Comparison of ENCODE assay signal across 31 mouse cellular contexts in genomic region chr3:136349690-136350089, GRCm38 (mm10). TPM values are rescaled to one million over a fixed set of nuclear protein-coding genes. Genes with fewer than 3 reads are reported as not detected.
A peak's percentile ranks its signal among the peaks of the same experiment; 100 is the strongest.
DNase-seq lines count a peak whose midpoint lies in the region; ATAC-seq and TF ChIP-seq lines count a peak whose summit lies in the region.
"Had no signal": no experiment of that assay in that cellular context is flagged by ENCODE, and none has a peak within 500 bp of the region (broad histone marks: within the 10 kb centered on the region; RNA-seq: fewer than 3 reads in every experiment).

No protein-coding gene starts in this region.

- H3K27ac ChIP-seq in forebrain, embryonic 15.5 days (replicated peaks): no peak overlapping the region
- H3K27ac ChIP-seq: embryonic facial prominence, embryonic 10.5 days; embryonic facial prominence, embryonic 13.5 days; forebrain, embryonic 12.5 days; heart, embryonic 15.5 days; hindbrain, embryonic 10.5 days; hindbrain, embryonic 13.5 days; hindbrain, postnatal 0 days had no signal

- H3K4me3 ChIP-seq in lung, adult 2 months (replicated peaks; ENCODE audit: extremely low read depth, low read depth, low read length): no peak overlapping the region
- H3K4me3 ChIP-seq in forebrain, embryonic 15.5 days: no peak overlapping the region
- H3K4me3 ChIP-seq: embryonic facial prominence, embryonic 10.5 days; embryonic facial prominence, embryonic 13.5 days; erythroblast, embryonic 14.5 days; forebrain, embryonic 12.5 days; heart, embryonic 12.5 days; heart, embryonic 15.5 days; hindbrain, embryonic 10.5 days; hindbrain, embryonic 13.5 days had no signal

- no peaks in the 10 kb centered on the region for H3K27me3 ChIP-seq in splenic B cell, adult 2 months (ENCODE audit: control insufficient read depth, insufficient read depth, low read length, poor library complexity, severe bottlenecking)
- no peaks in the 10 kb centered on the region for H3K27me3 ChIP-seq in forebrain, embryonic 15.5 days
- H3K27me3 ChIP-seq: embryonic facial prominence, embryonic 13.5 days; forebrain, embryonic 12.5 days; heart, embryonic 12.5 days; heart, embryonic 15.5 days; hindbrain, embryonic 13.5 days had no signal

- WGBS in lung, adult 2 months: 63% methylated on average over 7 of the region's 7 CpGs
- 76% methylated on average over 7 of the region's 7 CpGs for WGBS in forebrain, embryonic 15.5 days

- H3K9ac ChIP-seq in forebrain, embryonic 15.5 days (replicated peaks): no peak overlapping the region
- H3K9ac ChIP-seq: embryonic facial prominence, embryonic 13.5 days; forebrain, embryonic 12.5 days; heart, embryonic 12.5 days; heart, embryonic 15.5 days; hindbrain, embryonic 13.5 days had no signal

- peak; percentile 40; the same call in 1 of the 2 replicates for ATAC-seq in granulocyte monocyte progenitor cell, adult 5-6 weeks (replicated peaks; ENCODE audit: poor library complexity, severe bottlenecking)
- no peak for ATAC-seq in forebrain, embryonic 15.5 days (replicated peaks)
- ATAC-seq: CD4-positive, CD25-positive, alpha-beta regulatory T cell, adult 4 months; forebrain, embryonic 16.5 days; hindbrain, postnatal 0 days; inflammation-experienced regulatory T-cells, adult 6 months; intestine, embryonic 16.5 days had no signal

- no peak for TF ChIP-seq POLR2A in lung, adult 2 months (IDR thresholded peaks at IDR 0.05; ENCODE audit: borderline replicate concordance, extremely low read depth, low read depth, low read length)

- no peaks in the 10 kb centered on the region for H3K9me3 ChIP-seq in forebrain, embryonic 15.5 days
- H3K9me3 ChIP-seq: embryonic facial prominence, embryonic 10.5 days; embryonic facial prominence, embryonic 13.5 days; forebrain, embryonic 12.5 days; heart, embryonic 12.5 days; heart, embryonic 15.5 days; hindbrain, embryonic 10.5 days; hindbrain, embryonic 13.5 days had no signal

- no peak overlapping the region for H3K4me2 ChIP-seq in forebrain, embryonic 15.5 days (replicated peaks)
- H3K4me2 ChIP-seq: embryonic facial prominence, embryonic 13.5 days; forebrain, embryonic 12.5 days; heart, embryonic 12.5 days; heart, embryonic 15.5 days; hindbrain, embryonic 13.5 days had no signal

- DNase-seq in lung, postnatal 36 days: peak; percentile 2
- no peak for DNase-seq in lung, adult 2 months
- DNase-seq in splenic B cell, adult 2 months (ENCODE audit: low read depth, low spot score): peak; percentile 79
- no peak for DNase-seq in adrenal gland, postnatal 36 days
- DNase-seq: adrenal gland, postnatal 10 days; cerebellum, adult 11 months; cerebellum, adult 8-10 months; cerebellum, postnatal 10 days; cerebellum, postnatal 36 days; embryo, embryonic 11 days; gastrocnemius, postnatal 10 days; heart, adult 18-20 months; heart, postnatal 10 days; heart, postnatal 36 days had no signal

- no peak for TF ChIP-seq CTCF in lung, adult 2 months (IDR thresholded peaks at IDR 0.05; ENCODE audit: insufficient read depth, low read length)

- H3K36me3 ChIP-seq in splenic B cell, adult 2 months (ENCODE audit: control insufficient read depth, insufficient read depth, low read length, poor library complexity, severe bottlenecking): no peaks in the 10 kb centered on the region
- no peaks in the 10 kb centered on the region for H3K36me3 ChIP-seq in forebrain, embryonic 15.5 days
- H3K36me3 ChIP-seq: embryonic facial prominence, embryonic 10.5 days; embryonic facial prominence, embryonic 13.5 days; forebrain, embryonic 12.5 days; heart, embryonic 12.5 days; heart, embryonic 15.5 days; hindbrain, embryonic 10.5 days; hindbrain, embryonic 13.5 days had no signal

- no peaks in the 10 kb centered on the region for H3K4me1 ChIP-seq in lung, adult 2 months (ENCODE audit: control insufficient read depth, insufficient read depth, low read length)
- no peaks in the 10 kb centered on the region for H3K4me1 ChIP-seq in forebrain, embryonic 15.5 days
- H3K4me1 ChIP-seq: embryonic facial prominence, embryonic 10.5 days; embryonic facial prominence, embryonic 13.5 days; forebrain, embryonic 12.5 days; heart, embryonic 12.5 days; heart, embryonic 15.5 days; hindbrain, embryonic 10.5 days; hindbrain, embryonic 13.5 days had no signal

RNA-seq across cellular contexts. Expression of gene Bank1, which starts 23.8 kb away (rescaled TPM):
- polyA plus RNA-seq in lung, adult 2 months (2012; rRNA removed): 0.92 and 2.3 TPM in 2 replicates
- total RNA-seq in granulocyte monocyte progenitor cell, adult 5-6 weeks (2014; fragmentation: Nextera tagmentation): 0.34 TPM in 1 of 2 replicates, not detected in the other
- total RNA-seq in granulocyte monocyte progenitor cell, adult 5-6 weeks (2017): 0.26 and 1.2 TPM in 2 replicates
- total RNA-seq in adrenal gland, postnatal 36 days (2021): under 1 TPM; 0.30 to 0.56 TPM
- 0.13 and 0.31 TPM in 2 replicates for polyA plus RNA-seq in forebrain, embryonic 15.5 days (2015; fragmentation: Nextera tagmentation; extraction: Ambion mirVana)
- total RNA-seq: MEL had no signal
- polyA plus RNA-seq: C2C12 had no signal

Comparison
In these comparisons a context has a peak if more than half of its experiments do, and no peak if none do; other contexts are left out.
1. DNase-seq: peak in lung, postnatal 36 days (single experiment) and splenic B cell, adult 2 months (single experiment); none in lung, adult 2 months (single experiment) and adrenal gland, postnatal 36 days (0 of 2).